Comparison of ENCODE assay signal across 11 mouse cellular contexts in genomic region chr8:61419521-61419920, GRCm38 (mm10).
"Had no signal": no experiment of that assay in that cellular context is flagged by ENCODE, and none has a peak within 500 bp of the region (broad histone marks: within the 10 kb centered on the region; RNA-seq: fewer than 3 reads in every experiment).

No protein-coding gene starts in this region.

- H3K27ac ChIP-seq: liver, embryonic 13.5 days; lung, embryonic 15.5 days had no signal

- H3K27me3 ChIP-seq: kidney, embryonic 15.5 days; liver, embryonic 13.5 days; lung, embryonic 15.5 days had no signal

- H3K4me2 ChIP-seq: kidney, embryonic 15.5 days; liver, embryonic 13.5 days; lung, embryonic 15.5 days had no signal

- H3K9ac ChIP-seq: kidney, embryonic 15.5 days; liver, embryonic 13.5 days; liver, postnatal 0 days; lung, embryonic 15.5 days had no signal

- H3K4me3 ChIP-seq: kidney, embryonic 15.5 days; liver, embryonic 13.5 days; lung, embryonic 15.5 days had no signal

- ATAC-seq: inflammation-experienced regulatory T-cells, adult 6 months; liver, postnatal 0 days had no signal

- H3K9me3 ChIP-seq: kidney, embryonic 15.5 days; liver, embryonic 13.5 days; lung, embryonic 15.5 days had no signal

- H3K36me3 ChIP-seq: kidney, embryonic 15.5 days; liver, embryonic 13.5 days; lung, embryonic 15.5 days had no signal

- DNase-seq: kidney, adult 2 months; kidney, postnatal 36 days; liver, embryonic 13.5 days; liver, postnatal 0 days; right cerebral cortex, postnatal 4 days; spleen, adult 18-20 months; thymus, adult 18-20 months; thymus, postnatal 14 days had no signal
